Mouse (Mus musculus): ENCODE measurements at regions not wholly inside any gene's neighbourhood (a gene's known extent, or its start where the extent isn't known, plus 50 kb on each side); places are given as distances from the start of the nearest gene placed in this dataset.

GRCm38 (mm10) chr15:40223272-40223671 lies 89.1 kb downstream of the 9330182O14Rik start:
- DNase-seq (ENCODE audit: low spot score): no peak

- DNase-seq (ENCODE audit: low spot score): no peak
Observed at GRCm38 (mm10) chr15:40241764-40242163, 107.6 kb downstream of the 9330182O14Rik start.

GRCm38 (mm10) chr15:40248966-40249365 lies 114.8 kb downstream of the 9330182O14Rik start:
- DNase-seq (ENCODE audit: low spot score): no peak

- no peak for DNase-seq (ENCODE audit: low spot score)
Observed at GRCm38 (mm10) chr15:40259433-40259832, 125.3 kb downstream of the 9330182O14Rik start.

- no peak for DNase-seq (ENCODE audit: low spot score)
Observed at GRCm38 (mm10) chr15:40279021-40279420, 144.9 kb downstream of the 9330182O14Rik start.

GRCm38 (mm10) chr15:40280551-40280950 lies 146.4 kb downstream of the 9330182O14Rik start:
- no peak for DNase-seq (ENCODE audit: low spot score)

- DNase-seq (ENCODE audit: low spot score): no peak
Observed at GRCm38 (mm10) chr15:40281078-40281720, 147.0 kb downstream of the 9330182O14Rik start.

- no peak for DNase-seq (ENCODE audit: low spot score)
Observed at GRCm38 (mm10) chr15:40291602-40292001, 157.4 kb downstream of the 9330182O14Rik start.

GRCm38 (mm10) chr15:40312226-40312625 lies 178.1 kb downstream of the 9330182O14Rik start:
- DNase-seq (ENCODE audit: low spot score): no peak

- DNase-seq (ENCODE audit: low spot score): no peak
Observed at GRCm38 (mm10) chr15:40339746-40340145, 205.6 kb downstream of the 9330182O14Rik start.

- DNase-seq (ENCODE audit: low spot score): no peak
Observed at GRCm38 (mm10) chr15:40340269-40340668, 206.1 kb downstream of the 9330182O14Rik start.

- no peak for DNase-seq (ENCODE audit: low spot score)
Observed at GRCm38 (mm10) chr15:40351473-40351872, 217.3 kb downstream of the 9330182O14Rik start.

GRCm38 (mm10) chr15:40354802-40355487 lies 220.8 kb downstream of the 9330182O14Rik start:
- no peak for DNase-seq (ENCODE audit: low spot score)

GRCm38 (mm10) chr15:40356096-40356495 lies 221.9 kb downstream of the 9330182O14Rik start:
- no peak for DNase-seq (ENCODE audit: low spot score)

- no peak for DNase-seq (ENCODE audit: low spot score)
Observed at GRCm38 (mm10) chr15:40358341-40358740, 224.2 kb downstream of the 9330182O14Rik start.

GRCm38 (mm10) chr15:40361849-40362533 lies 227.8 kb downstream of the 9330182O14Rik start:
- no peak for DNase-seq (ENCODE audit: low spot score)

GRCm38 (mm10) chr15:40364221-40364621 lies 230.1 kb downstream of the 9330182O14Rik start:
- DNase-seq (ENCODE audit: low spot score): no peak

- DNase-seq (ENCODE audit: low spot score): no peak
Observed at GRCm38 (mm10) chr15:40365613-40366012, 231.4 kb downstream of the 9330182O14Rik start.

- no peak for DNase-seq (ENCODE audit: low spot score)
Observed at GRCm38 (mm10) chr15:40367026-40367425, 232.9 kb downstream of the 9330182O14Rik start.

GRCm38 (mm10) chr15:40368746-40369145 lies 234.6 kb downstream of the 9330182O14Rik start:
- DNase-seq (ENCODE audit: low spot score): no peak

- no peak for DNase-seq (ENCODE audit: low spot score)
Observed at GRCm38 (mm10) chr15:40371486-40371885, 237.3 kb downstream of the 9330182O14Rik start.

- no peak for DNase-seq (ENCODE audit: low spot score)
Observed at GRCm38 (mm10) chr15:40386526-40386925, 252.4 kb downstream of the 9330182O14Rik start.

GRCm38 (mm10) chr15:40387746-40388145 lies 253.6 kb downstream of the 9330182O14Rik start:
- no peak for DNase-seq (ENCODE audit: low spot score)
